ENCODE assay signal across 26 mouse cellular contexts in the genomic region with DNA sequence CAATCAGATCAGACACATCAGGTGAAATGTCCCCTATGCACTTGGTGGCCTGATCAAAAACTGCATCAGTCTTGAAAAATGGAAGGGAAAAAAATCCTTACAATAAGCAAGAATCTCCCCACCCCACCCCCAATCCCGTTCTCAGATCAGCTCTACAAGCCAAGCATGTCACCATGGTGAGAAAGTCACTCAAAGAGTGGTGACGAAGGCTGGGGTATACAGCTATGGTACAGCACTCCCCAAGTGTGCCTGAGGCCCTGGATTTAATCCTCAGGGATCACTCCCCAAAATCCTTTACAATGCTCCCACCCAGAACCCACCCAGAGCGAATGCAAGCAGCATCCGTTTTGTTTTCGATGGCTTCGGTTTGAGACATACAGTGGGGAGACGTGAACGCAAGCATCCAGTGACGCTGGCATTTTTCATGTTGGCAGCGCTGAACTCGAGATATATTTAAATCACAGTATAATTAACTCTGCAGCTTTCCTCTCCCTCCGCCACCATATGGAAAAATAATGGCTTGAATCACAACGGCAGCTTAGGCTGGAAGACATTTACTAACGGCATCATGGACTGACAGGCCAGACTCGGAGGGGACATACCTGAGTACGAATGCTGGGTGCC. TPM values are rescaled to one million over a fixed set of nuclear protein-coding genes. Genes with fewer than 3 reads are reported as not detected.
DNase-seq lines count a peak whose midpoint lies in the region; ATAC-seq lines count a peak whose summit lies in the region.
"Had no signal": no experiment of that assay in that cellular context is flagged by ENCODE, and none has a peak within 500 bp of the region (broad histone marks: within the 10 kb centered on the region; RNA-seq: fewer than 3 reads in every experiment).

No protein-coding gene starts in this region.

- no peaks in the 10 kb centered on the region for H3K36me3 ChIP-seq in hindbrain, embryonic 14.5 days (replicated peaks; ENCODE audit: control insufficient read depth, insufficient read depth)
- H3K36me3 ChIP-seq: embryonic facial prominence, embryonic 12.5 days; hindbrain, embryonic 12.5 days; kidney, embryonic 15.5 days; limb, embryonic 13.5 days; liver, embryonic 13.5 days; neural tube, embryonic 15.5 days had no signal

- intact Hi-C loops in left cerebral cortex, postnatal 36 days (cut with DNase I): no loop called here

- no peak overlapping the region for H3K4me3 ChIP-seq in hindbrain, embryonic 14.5 days (replicated peaks; ENCODE audit: low read length)
- H3K4me3 ChIP-seq: embryonic facial prominence, embryonic 12.5 days; erythroblast, embryonic 14.5 days; gastrocnemius, adult 2 months; hindbrain, embryonic 12.5 days; kidney, embryonic 15.5 days; limb, embryonic 13.5 days; liver, embryonic 13.5 days; neural tube, embryonic 15.5 days had no signal

- DNase-seq in frontal cortex, postnatal 25 days (ENCODE audit: low spot score in 2 of 2): no peak
- DNase-seq in right cerebral cortex, adult 18-20 months: peak; percentile 41
- DNase-seq in right cerebral cortex, postnatal 14 days: no peak
- peak; percentile 24 to 42 for DNase-seq in left cerebral cortex, postnatal 36 days (ENCODE audit: low spot score in 2 of 2)
- no peak for DNase-seq in hindbrain, embryonic 14.5 days (ENCODE audit: low spot score)
- no peak for DNase-seq in thymus, postnatal 0 days (ENCODE audit: low spot score)
- no peak for DNase-seq in adrenal gland, adult (ENCODE audit: inconsistent age in 2 of 2, low spot score in 1 of 2)
- DNase-seq: adrenal gland, postnatal 25 days; cerebellum, adult 8-10 months; gastrocnemius, adult 2 months; heart, postnatal 14 days; kidney, postnatal 4 days; liver, embryonic 13.5 days; lung, embryonic 14.5 days; lung, postnatal 4 days had no signal

- H3K27me3 ChIP-seq in hindbrain, embryonic 14.5 days (ENCODE audit: control insufficient read depth, insufficient read depth, low read length): no peaks in the 10 kb centered on the region
- H3K27me3 ChIP-seq: CH12.LX; embryonic facial prominence, embryonic 12.5 days; hindbrain, embryonic 12.5 days; kidney, embryonic 15.5 days; limb, embryonic 13.5 days; liver, embryonic 13.5 days; neural tube, embryonic 15.5 days had no signal

- no peaks in the 10 kb centered on the region for H3K9me3 ChIP-seq in hindbrain, embryonic 14.5 days (ENCODE audit: control insufficient read depth, low read length)
- H3K9me3 ChIP-seq: embryonic facial prominence, embryonic 12.5 days; hindbrain, embryonic 12.5 days; kidney, embryonic 15.5 days; limb, embryonic 13.5 days; liver, embryonic 13.5 days; neural tube, embryonic 15.5 days had no signal

- no peaks in the 10 kb centered on the region for H3K4me1 ChIP-seq in hindbrain, embryonic 14.5 days (replicated peaks; ENCODE audit: control insufficient read depth, insufficient read depth, low read length)
- H3K4me1 ChIP-seq: embryonic facial prominence, embryonic 12.5 days; kidney, embryonic 15.5 days; limb, embryonic 13.5 days; liver, embryonic 13.5 days; neural tube, embryonic 15.5 days had no signal

- no peak overlapping the region for H3K4me2 ChIP-seq in hindbrain, embryonic 14.5 days (replicated peaks)
- H3K4me2 ChIP-seq: embryonic facial prominence, embryonic 12.5 days; heart, embryonic 11.5 days; hindbrain, embryonic 12.5 days; kidney, embryonic 15.5 days; limb, embryonic 13.5 days; liver, embryonic 13.5 days; lung, embryonic 14.5 days; neural tube, embryonic 15.5 days had no signal

- H3K9ac ChIP-seq in hindbrain, embryonic 14.5 days: no peak overlapping the region
- H3K9ac ChIP-seq: embryonic facial prominence, embryonic 12.5 days; hindbrain, embryonic 12.5 days; kidney, embryonic 15.5 days; limb, embryonic 13.5 days; liver, embryonic 13.5 days; lung, embryonic 14.5 days; neural tube, embryonic 15.5 days had no signal

- no peak overlapping the region for H3K27ac ChIP-seq in hindbrain, embryonic 14.5 days
- H3K27ac ChIP-seq: embryonic facial prominence, embryonic 12.5 days; gastrocnemius, adult 2 months; hindbrain, embryonic 12.5 days; kidney, embryonic 15.5 days; limb, embryonic 13.5 days; liver, embryonic 13.5 days; neural tube, embryonic 15.5 days had no signal

- WGBS in hindbrain, embryonic 14.5 days: 69% methylated on average over 16 of the region's 16 CpGs

- ATAC-seq in frontal cortex, adult (ENCODE audit: low TSS enrichment): peak; percentile 77
- no peak for ATAC-seq in hindbrain, embryonic 14.5 days (ENCODE audit: low FRiP score)
- ATAC-seq: inflammation-experienced regulatory T-cells, adult 6 months; midbrain, embryonic 16.5 days had no signal

RNA-seq across cellular contexts. Expression of gene Trpc1, which starts 34.8 kb away (rescaled TPM):
- 10 to 100 TPM; 45.7 to 46.4 TPM for total RNA-seq in left cerebral cortex, postnatal 36 days (2021)
- polyA plus RNA-seq in hindbrain, embryonic 14.5 days (2014; fragmentation: Nextera tagmentation; extraction: Ambion mirVana): 11.8 and 12.3 TPM in 2 replicates
- 1.0 and 1.1 TPM in 2 replicates for polyA plus RNA-seq in thymus, postnatal 0 days (2015; fragmentation: Nextera tagmentation; extraction: Ambion mirVana)
- total RNA-seq: CH12.LX had no signal
- polyA plus RNA-seq: erythroblast, embryonic 14.5 days had no signal

Comparison
In these comparisons a context has a peak if more than half of its experiments do, and no peak if none do; other contexts are left out.
1. DNase-seq: peak in right cerebral cortex, adult 18-20 months (single experiment) and left cerebral cortex, postnatal 36 days (2 of 2); none in frontal cortex, postnatal 25 days (0 of 2), right cerebral cortex, postnatal 14 days (single experiment), hindbrain, embryonic 14.5 days (single experiment), thymus, postnatal 0 days (single experiment) and adrenal gland, adult (0 of 2).